Mouse (Mus musculus) megakaryocyte, embryonic 14.5 days (primary cell): ENCODE results near the gene Ptdss2. TPM values are rescaled to one million over a fixed set of nuclear protein-coding genes. Genes with fewer than 3 reads are reported as not detected.

Experiments
- H3K27me3 ChIP-seq: replicated peaks from 2 replicates; pipeline ENCODE3; 2012; ENCODE audit warnings: inconsistent platforms
- H3K36me3 ChIP-seq: replicated peaks from 2 replicates; pipeline ENCODE3; 2012; ENCODE audit warnings: low read length, inconsistent platforms, mixed read lengths
- H3K4me1 ChIP-seq: 2 replicates; pipeline ENCODE4 v1.6.1; 2012; ENCODE audit warnings: inconsistent platforms
- H3K4me3 ChIP-seq: replicated peaks from 2 replicates; pipeline ENCODE3; 2012; ENCODE audit warnings: moderate library complexity, mild to moderate bottlenecking, inconsistent platforms
- H3K9me3 ChIP-seq: 2 replicates; pipeline ENCODE4 v1.6.1; 2012; ENCODE audit warnings: inconsistent platforms
- FLI1 ChIP-seq: IDR thresholded peaks from 2 replicates; pipeline ENCODE4 v1.6.1; 2012; ENCODE audit warnings: low read length, inconsistent platforms, mixed read lengths
- GATA1 ChIP-seq: IDR thresholded peaks from 3 replicates; pipeline ENCODE4 v1.6.1; 2012; ENCODE audit warnings: mixed read lengths, low read length, inconsistent platforms, borderline replicate concordance
- polyA plus RNA-seq: library from polyadenylated mRNA; stranded (reverse); fragments of >175 nt; gene quantifications from 2 replicates; pipeline ENCODE4 v1.2.3, GENCODE M21; 2012; ENCODE audit warnings: low replicate concordance; ENCODE audit not compliant: insufficient read depth

Ptdss2 gene
- polyA plus RNA-seq, 1 experiment: 81.5 TPM

- Histone ChIP-seq H3K4me1 (peaks cover 40% of the 10 kb centered on the region), H3K4me3 (no peak overlapping the region), H3K9me3 (no peaks in the 10 kb centered on the region), H3K36me3 (peaks cover 7% of the 10 kb centered on the region), H3K27me3 (peaks cover 38% of the 10 kb centered on the region)
- TF ChIP-seq GATA1 (no peak), FLI1 (no peak)
These were observed 84.2 kb downstream of the Ptdss2 start for GRCm38 (mm10) chr7:141206182-141206937.

Other genes with a start within 250 kb of the Ptdss2 start
- 16.6 and 130 TPM in 2 replicates for gene Psmd13, start 240.4 kb upstream of the Ptdss2 start, polyA plus RNA-seq
- 25.1 and 60.6 TPM in 2 replicates for gene Sirt3, start 240.1 kb upstream of the Ptdss2 start, polyA plus RNA-seq
- not detected in 2 replicates for gene Cox8b, start 221.9 kb upstream of the Ptdss2 start, polyA plus RNA-seq
- 18.0 and 21.3 TPM in 2 replicates for gene Nlrp6, start 201.5 kb upstream of the Ptdss2 start, polyA plus RNA-seq
- gene Pgghg, start 181.0 kb upstream of the Ptdss2 start, polyA plus RNA-seq: 6.6 and 7.4 TPM in 2 replicates
- gene Ifitm5, start 172.1 kb upstream of the Ptdss2 start, polyA plus RNA-seq: not detected in 2 replicates
- not detected in 2 replicates for gene Gm45717, start 166.4 kb upstream of the Ptdss2 start, polyA plus RNA-seq
- gene Ifitm2, start 166.4 kb upstream of the Ptdss2 start, polyA plus RNA-seq: 93.8 and 722 TPM in 2 replicates
- 27.5 and 76.2 TPM in 2 replicates for gene Ifitm1, start 155.2 kb upstream of the Ptdss2 start, polyA plus RNA-seq
- 28.6 and 151 TPM in 2 replicates for gene Ifitm3, start 111.6 kb upstream of the Ptdss2 start, polyA plus RNA-seq
- gene Ifitm6, start 104.5 kb upstream of the Ptdss2 start, polyA plus RNA-seq: 0.91 TPM in 1 of 2 replicates, not detected in the other
- not detected in 2 replicates for gene Gm17387, start 93.3 kb upstream of the Ptdss2 start, polyA plus RNA-seq
- 11.5 and 17.3 TPM in 2 replicates for gene B4galnt4, start 61.3 kb upstream of the Ptdss2 start, polyA plus RNA-seq
- gene Pkp3, start 44.2 kb upstream of the Ptdss2 start, polyA plus RNA-seq: 2.5 and 3.0 TPM in 2 replicates
- gene Sigirr, start 21.8 kb upstream of the Ptdss2 start, polyA plus RNA-seq: 41.8 and 92.9 TPM in 2 replicates
- gene Ano9, start 4.6 kb upstream of the Ptdss2 start, polyA plus RNA-seq: not detected in 2 replicates
- 26.5 and 43.0 TPM in 2 replicates for gene Rnh1, start 50.5 kb downstream of the Ptdss2 start, polyA plus RNA-seq
- gene Hras, start 71.6 kb downstream of the Ptdss2 start, polyA plus RNA-seq: 51.3 and 84.0 TPM in 2 replicates
- 12.2 and 18.5 TPM in 2 replicates for gene Lrrc56, start 71.8 kb downstream of the Ptdss2 start, polyA plus RNA-seq
- gene Lmntd2, start 91.7 kb downstream of the Ptdss2 start, polyA plus RNA-seq: 0.57 TPM in 1 of 2 replicates, not detected in the other
- 3.6 and 11.1 TPM in 2 replicates for gene Rassf7, start 93.5 kb downstream of the Ptdss2 start, polyA plus RNA-seq
- gene Phrf1, start 106.4 kb downstream of the Ptdss2 start, polyA plus RNA-seq: 82.9 and 114 TPM in 2 replicates
- 154 and 188 TPM in 2 replicates for gene Irf7, start 144.1 kb downstream of the Ptdss2 start, polyA plus RNA-seq
- gene Cdhr5, start 154.4 kb downstream of the Ptdss2 start, polyA plus RNA-seq: not detected in 2 replicates
- gene Sct, start 156.8 kb downstream of the Ptdss2 start, polyA plus RNA-seq: not detected in 2 replicates
- 0.04 TPM in 1 of 2 replicates, not detected in the other for gene Drd4, start 169.6 kb downstream of the Ptdss2 start, polyA plus RNA-seq
- 52.9 and 121 TPM in 2 replicates for gene Deaf1, start 205.3 kb downstream of the Ptdss2 start, polyA plus RNA-seq
- gene Tmem80, start 205.4 kb downstream of the Ptdss2 start, polyA plus RNA-seq: 12.3 and 27.1 TPM in 2 replicates
- gene Eps8l2, start 216.5 kb downstream of the Ptdss2 start, polyA plus RNA-seq: 0.10 TPM in 1 of 2 replicates, not detected in the other